Mouse (Mus musculus) forebrain, embryonic 13.5 days (tissue): ENCODE measurements around the gene Chl1. TPM values are rescaled to one million over a fixed set of nuclear protein-coding genes. Genes with fewer than 3 reads are reported as not detected.

Experiments
- ATAC-seq: fragments of 200-750 bp; cut with Nextera tagmentation; 2 replicates; pipeline ENCODE4 v1.8.0; 2017
- H3K27ac ChIP-seq: fragments of 300-500 bp; sonication (generic); 2 replicates; pipeline ENCODE4 v1.5.1; 2015; ENCODE audit warnings: inconsistent platforms, mild to moderate bottlenecking, moderate library complexity
- H3K27me3 ChIP-seq: fragments of 300-500 bp; sonication (generic); 2 replicates; pipeline ENCODE4 v1.6.1; 2015; ENCODE audit warnings: mild to moderate bottlenecking, inconsistent platforms
- H3K36me3 ChIP-seq: fragments of 300-500 bp; sonication (generic); 2 replicates; pipeline ENCODE4 v1.6.1; 2015; ENCODE audit warnings: mild to moderate bottlenecking, inconsistent platforms; ENCODE audit not compliant: poor library complexity, severe bottlenecking
- H3K4me1 ChIP-seq: fragments of 300-500 bp; sonication (generic); 2 replicates; pipeline ENCODE4 v1.6.1; 2015; ENCODE audit warnings: inconsistent platforms
- H3K4me2 ChIP-seq: fragments of 300-500 bp; sonication (generic); 2 replicates; pipeline ENCODE4 v1.6.1; 2015; ENCODE audit warnings: inconsistent platforms, mild to moderate bottlenecking, moderate library complexity
- H3K4me3 ChIP-seq: fragments of 300-500 bp; sonication (generic); 2 replicates; pipeline ENCODE4 v1.5.1; 2015; ENCODE audit warnings: mild to moderate bottlenecking, inconsistent platforms
- H3K9ac ChIP-seq: fragments of 300-500 bp; sonication (generic); 2 replicates; pipeline ENCODE4 v1.6.1; 2015; ENCODE audit warnings: mild to moderate bottlenecking, inconsistent platforms
- H3K9me3 ChIP-seq: fragments of 300-500 bp; sonication (generic); replicated peaks from 2 replicates; pipeline ENCODE4 v1.6.1; 2016; ENCODE audit warnings: inconsistent platforms
- WGBS: fragments of 180-500 bp; shearing (Covaris S2); methylation state at CpG from one replicate; pipeline ENCODE4 v1.1.7; 2015; 5-methylcytosine and 5-hydroxymethylcytosine counted together
- polyA plus RNA-seq: library from polyadenylated mRNA; unstranded; fragments of >200 nt; fragmentation: Nextera tagmentation; extraction: Ambion mirVana; gene quantifications from 2 replicates; pipeline ENCODE4 v1.2.1, GENCODE M21; 2015

Chl1 gene
- polyA plus RNA-seq, 1 experiment from 2014 or later = 42.4 TPM

DNA sequence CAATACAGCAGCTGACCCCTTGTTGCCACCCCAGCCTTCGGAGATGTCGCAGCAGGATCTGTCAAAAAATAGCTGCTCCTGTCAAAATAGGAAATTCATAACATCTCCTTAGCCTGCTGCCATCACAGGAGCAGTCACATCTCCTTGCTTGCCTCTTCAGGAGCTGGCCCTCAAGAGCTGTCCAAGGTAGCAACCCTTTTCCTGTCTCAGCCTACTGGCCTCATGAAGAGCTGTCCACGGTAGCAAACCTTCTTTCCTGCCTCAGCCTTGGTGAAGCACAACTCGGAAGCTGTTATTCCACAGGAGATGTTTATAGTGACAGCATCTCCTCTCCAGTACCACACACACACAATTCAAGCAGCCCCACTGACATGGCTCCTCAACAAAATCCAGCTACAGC, 243.5 kb downstream of the Chl1 start:
- H3K36me3 ChIP-seq = no peaks in the 10 kb centered on the region
- H3K4me2 ChIP-seq = no peak overlapping the region
- H3K9ac ChIP-seq = no peak overlapping the region
- no peaks in the 10 kb centered on the region for H3K9me3 ChIP-seq
- H3K4me3 ChIP-seq = no peak overlapping the region
- no peak for ATAC-seq
- no peak overlapping the region for H3K27ac ChIP-seq
- WGBS = 87% methylated on average over 4 of the region's 4 CpGs
- H3K4me1 ChIP-seq = no peaks in the 10 kb centered on the region
- H3K27me3 ChIP-seq = no peaks in the 10 kb centered on the region

DNA sequence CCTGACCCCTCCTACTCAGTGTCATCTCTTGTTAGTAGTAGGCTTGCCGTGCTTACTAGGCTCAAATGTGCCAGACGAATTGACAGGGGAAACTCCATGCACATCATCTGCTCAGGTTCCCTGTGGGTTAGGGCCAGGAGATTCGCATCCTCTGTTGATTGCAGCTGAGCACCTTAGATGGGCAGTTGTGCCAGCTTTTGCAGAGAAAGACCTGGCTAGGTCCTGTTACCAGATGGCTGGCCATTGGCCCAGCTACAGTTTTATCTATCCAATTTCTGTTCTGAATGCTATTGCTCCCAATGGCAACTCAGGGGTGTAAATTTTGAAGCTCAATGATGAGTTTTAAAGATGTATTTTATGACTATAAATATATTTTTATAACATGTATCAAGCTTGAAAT, 256.4 kb downstream of the Chl1 start:
- no peak overlapping the region for H3K9ac ChIP-seq
- H3K27ac ChIP-seq = no peak overlapping the region
- 80% methylated on average over 3 of the region's 3 CpGs for WGBS
- H3K4me3 ChIP-seq = no peak overlapping the region
- H3K27me3 ChIP-seq = no peaks in the 10 kb centered on the region
- no peaks in the 10 kb centered on the region for H3K4me1 ChIP-seq
- ATAC-seq = no peak
- H3K4me2 ChIP-seq = no peak overlapping the region
- H3K36me3 ChIP-seq = no peaks in the 10 kb centered on the region
- H3K9me3 ChIP-seq = peaks cover 5% of the 10 kb centered on the region; the same call in 1 of the 2 replicates

DNA sequence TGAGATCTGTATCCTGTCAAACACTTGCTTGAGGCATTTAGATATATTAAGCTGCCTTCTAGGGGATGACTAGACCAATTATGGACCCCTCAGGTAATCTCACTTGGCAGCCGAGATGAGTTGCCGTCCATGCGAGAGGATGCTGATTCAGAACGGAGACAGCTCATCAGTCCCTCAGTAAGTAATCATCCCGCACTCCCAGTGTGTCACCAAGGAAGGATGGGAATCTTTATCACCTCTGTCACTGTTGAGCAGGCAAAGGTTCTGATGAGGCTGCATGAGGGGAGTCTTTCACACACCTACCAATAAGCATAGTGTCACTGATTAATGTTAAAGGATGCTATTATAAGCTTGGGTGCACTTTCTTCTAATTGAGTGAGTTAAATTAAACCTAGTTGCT, 270.7 kb downstream of the Chl1 start:
- H3K27me3 ChIP-seq = no peaks in the 10 kb centered on the region
- H3K9me3 ChIP-seq = no peaks in the 10 kb centered on the region
- H3K4me1 ChIP-seq = no peaks in the 10 kb centered on the region
- H3K4me2 ChIP-seq = no peak overlapping the region
- H3K36me3 ChIP-seq = no peaks in the 10 kb centered on the region
- H3K9ac ChIP-seq = no peak overlapping the region
- WGBS = 88% methylated on average over 5 of the region's 5 CpGs
- no peak overlapping the region for H3K4me3 ChIP-seq
- no peak overlapping the region for H3K27ac ChIP-seq
- no peak for ATAC-seq

DNA sequence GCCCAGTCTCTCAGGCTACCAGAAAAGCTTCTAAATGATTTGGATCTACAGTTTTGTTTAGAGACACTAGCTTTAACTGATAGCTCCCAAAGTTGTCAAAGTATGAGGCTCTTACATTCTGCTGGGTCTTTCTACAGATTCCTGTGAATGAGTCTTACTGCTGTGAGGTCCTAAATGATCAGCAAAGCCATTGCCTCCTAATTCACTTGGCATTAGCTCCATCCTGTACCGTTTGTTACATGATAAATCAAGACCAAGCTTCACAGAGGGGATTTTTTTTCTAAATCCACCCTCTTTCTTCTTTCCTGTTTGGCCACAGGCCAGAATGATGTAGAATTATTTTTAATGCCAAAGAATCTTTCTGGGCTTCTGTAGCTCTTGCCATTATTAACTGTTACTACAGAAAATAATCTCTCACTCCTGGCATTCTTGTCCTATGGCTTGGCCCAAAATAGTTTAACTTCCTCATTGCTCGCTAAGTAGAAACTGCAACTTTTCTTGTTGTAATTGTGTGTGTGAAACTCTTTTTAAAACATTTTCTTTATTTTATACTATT, 280.8 kb downstream of the Chl1 start:
- no peaks in the 10 kb centered on the region for H3K36me3 ChIP-seq
- H3K9me3 ChIP-seq = no peaks in the 10 kb centered on the region
- H3K27me3 ChIP-seq = no peaks in the 10 kb centered on the region
- H3K4me3 ChIP-seq = no peak overlapping the region
- H3K9ac ChIP-seq = no peak overlapping the region
- no peak for ATAC-seq
- no peak overlapping the region for H3K4me2 ChIP-seq
- no peak overlapping the region for H3K27ac ChIP-seq
- 72% methylated on average over 2 of the region's 2 CpGs for WGBS
- H3K4me1 ChIP-seq = no peaks in the 10 kb centered on the region

DNA sequence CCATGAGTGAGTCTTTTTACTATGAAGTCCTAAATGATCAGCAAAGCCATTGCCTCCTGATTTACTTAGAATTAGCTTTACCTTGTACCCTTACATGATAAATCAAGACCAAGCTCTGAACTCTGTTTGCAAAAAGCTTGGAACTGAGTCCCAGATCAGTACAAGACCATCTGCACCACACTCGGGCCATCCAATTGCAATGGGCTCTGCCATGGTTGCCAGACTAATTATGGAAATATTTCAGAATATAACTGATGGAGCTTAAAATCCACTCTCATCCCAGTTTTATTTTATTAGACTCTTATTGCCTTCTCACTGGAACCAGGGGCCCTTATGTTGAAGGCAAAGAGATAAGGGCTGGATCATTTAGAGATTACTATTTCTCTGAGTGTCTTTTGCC, 284.9 kb downstream of the Chl1 start:
- Histone ChIP-seq H3K27ac (no peak overlapping the region), H3K27me3 (no peaks in the 10 kb centered on the region), H3K9me3 (no peaks in the 10 kb centered on the region), H3K36me3 (no peaks in the 10 kb centered on the region), H3K4me2 (no peak overlapping the region), H3K9ac (no peak overlapping the region), H3K4me3 (no peak overlapping the region), H3K4me1 (no peaks in the 10 kb centered on the region)
- ATAC-seq = no peak
- 93% methylated on average over 1 of the region's 1 CpGs for WGBS
